Mouse (Mus musculus): ENCODE measurements around the gene Six5. TPM values are rescaled to one million over a fixed set of nuclear protein-coding genes. Genes with fewer than 3 reads are reported as not detected.

The Six5 gene
- polyA plus RNA-seq, 1 experiment from 2014 or later, result 2.3 TPM

DNA sequence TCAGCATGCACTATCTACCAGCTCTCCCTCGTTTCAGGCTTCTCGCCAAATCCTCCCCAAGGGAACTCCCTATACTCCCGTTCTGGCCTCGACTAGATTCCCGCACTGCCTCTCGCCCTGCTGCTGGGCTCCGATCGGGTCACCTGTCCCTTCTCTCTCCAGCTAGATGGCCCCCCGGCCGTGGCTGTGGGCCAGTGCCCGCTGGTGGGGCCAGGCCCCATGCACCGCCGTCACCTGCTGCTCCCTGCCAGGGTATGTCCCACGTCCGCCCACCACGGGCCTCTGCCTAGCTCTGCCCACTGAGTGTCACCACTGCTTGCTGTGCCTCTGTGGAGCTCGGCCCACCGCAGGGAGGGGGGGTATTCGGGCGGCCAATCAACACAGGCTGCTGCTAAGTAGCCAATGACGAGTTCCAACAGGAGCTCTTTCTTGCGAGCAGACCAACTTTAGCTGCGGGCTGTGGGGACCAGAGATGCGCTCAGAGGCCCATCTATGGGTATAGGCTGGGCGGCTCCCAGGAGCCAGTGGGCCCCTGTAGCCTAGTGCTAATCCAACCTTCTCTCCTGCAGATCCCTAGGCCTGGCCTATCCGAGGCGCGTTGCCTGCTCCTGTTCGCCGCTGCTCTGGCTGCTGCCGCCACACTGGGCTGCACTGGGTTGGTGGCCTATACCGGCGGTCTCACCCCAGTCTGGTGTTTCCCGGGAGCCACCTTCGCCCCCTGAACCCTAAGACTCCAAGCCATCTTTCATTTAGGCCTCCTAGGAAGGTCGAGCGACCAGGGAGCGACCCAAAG lies 1.8 kb upstream of the Six5 start:
- H3K27me3 ChIP-seq, result no peaks in the 10 kb centered on the region
- peak overlapping the region; percentile 99 for H3K4me2 ChIP-seq (replicated peaks)
- peak; percentile 57 for ATAC-seq (replicated peaks)
- H3K9me3 ChIP-seq, result no peaks in the 10 kb centered on the region
- no peak overlapping the region; the same call in 1 of the 2 replicates for H3K9ac ChIP-seq (replicated peaks)
- WGBS, result 5% methylated on average over 38 of the region's 38 CpGs
- H3K27ac ChIP-seq (replicated peaks), result peak overlapping the region; percentile 49; the same call in 1 of the 2 replicates
- H3K4me1 ChIP-seq, result peaks cover 46% of the 10 kb centered on the region
- peak overlapping the region; percentile 59 for H3K4me3 ChIP-seq
- H3K36me3 ChIP-seq, result peaks cover 24% of the 10 kb centered on the region

DNA sequence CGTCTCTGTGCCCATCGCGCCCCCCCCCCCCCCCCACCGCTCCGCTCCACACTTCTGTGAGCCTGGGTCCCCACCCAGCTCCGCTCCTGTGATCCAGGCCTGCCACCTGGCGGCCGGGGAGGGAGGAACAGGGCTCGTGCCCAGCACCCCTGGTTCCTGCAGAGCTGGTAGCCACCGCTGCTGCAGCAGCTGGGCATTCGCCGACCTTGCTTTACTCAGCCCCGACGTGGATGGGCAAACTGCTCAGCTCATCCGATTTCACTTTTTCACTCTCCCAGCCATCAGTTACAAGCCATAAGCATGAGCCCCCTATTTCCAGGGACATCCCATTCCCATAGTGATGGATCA lies 1.2 kb upstream of the Six5 start:
- H3K27ac ChIP-seq (replicated peaks), result peak overlapping the region; percentile 49; the same call in 1 of the 2 replicates
- peaks cover 46% of the 10 kb centered on the region for H3K4me1 ChIP-seq
- H3K9ac ChIP-seq (replicated peaks), result no peak overlapping the region
- ATAC-seq (replicated peaks), result peak; percentile 47
- H3K4me3 ChIP-seq, result peak overlapping the region; percentile 59
- H3K36me3 ChIP-seq, result peaks cover 18% of the 10 kb centered on the region
- H3K9me3 ChIP-seq, result no peaks in the 10 kb centered on the region
- H3K27me3 ChIP-seq, result no peaks in the 10 kb centered on the region
- under 1% methylated on average over 14 of the region's 15 CpGs for WGBS
- H3K4me2 ChIP-seq (replicated peaks), result peak overlapping the region; percentile 99

- Histone ChIP-seq H3K36me3 (peaks cover 12% of the 10 kb centered on the region), H3K4me1 (peaks cover 46% of the 10 kb centered on the region), H3K9ac (replicated peaks) (peak overlapping the region; percentile 63), H3K4me2 (replicated peaks) (peak overlapping the region; percentile 99), H3K9me3 (no peaks in the 10 kb centered on the region), H3K27me3 (no peaks in the 10 kb centered on the region), H3K4me3 (peak overlapping the region; percentile 59), H3K27ac (replicated peaks) (peak overlapping the region; percentile 76)
- under 1% methylated on average over 45 of the region's 45 CpGs for WGBS
- ATAC-seq (replicated peaks), result peak; percentile 56
These were observed 633 bp upstream of the Six5 start for GRCm38 (mm10) chr7:19093537-19094385.

DNA sequence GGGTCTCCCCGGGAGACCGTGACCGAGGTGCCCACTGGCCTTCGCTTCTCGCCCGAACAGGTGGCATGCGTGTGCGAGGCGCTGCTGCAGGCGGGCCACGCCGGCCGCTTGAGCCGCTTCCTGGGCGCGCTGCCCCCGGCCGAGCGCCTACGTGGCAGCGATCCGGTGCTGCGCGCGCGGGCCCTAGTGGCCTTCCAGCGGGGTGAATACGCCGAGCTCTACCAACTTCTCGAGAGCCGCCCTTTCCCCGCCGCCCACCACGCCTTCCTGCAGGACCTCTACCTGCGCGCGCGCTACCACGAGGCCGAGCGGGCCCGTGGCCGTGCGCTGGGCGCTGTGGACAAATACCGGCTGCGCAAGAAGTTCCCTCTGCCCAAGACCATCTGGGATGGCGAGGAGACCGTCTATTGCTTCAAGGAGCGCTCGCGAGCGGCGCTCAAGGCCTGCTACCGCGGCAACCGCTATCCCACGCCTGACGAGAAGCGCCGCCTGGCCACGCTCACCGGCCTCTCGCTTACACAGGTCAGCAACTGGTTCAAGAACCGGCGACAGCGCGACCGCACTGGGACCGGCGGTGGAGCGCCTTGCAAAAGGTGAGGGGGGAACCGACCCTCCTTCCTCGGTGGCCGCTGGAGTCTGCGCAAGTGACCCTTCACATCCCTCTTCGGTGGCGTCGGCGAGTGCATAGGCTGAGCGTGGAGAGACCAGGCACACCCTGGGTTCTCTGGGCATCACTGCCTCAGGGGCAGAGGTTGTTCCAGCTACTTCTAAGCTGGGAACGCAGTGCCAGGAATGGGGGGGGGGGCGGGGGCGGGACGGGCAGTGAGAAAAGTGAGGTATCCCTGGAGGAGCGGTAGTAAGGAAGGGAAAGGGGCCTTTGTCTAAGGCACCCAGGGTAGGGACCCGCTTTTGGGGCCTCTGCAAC lies 694 bp downstream of the Six5 start:
- WGBS, result under 1% methylated on average over 82 of the region's 87 CpGs
- Histone ChIP-seq H3K4me1 (peaks cover 46% of the 10 kb centered on the region), H3K27ac (replicated peaks) (peak overlapping the region; percentile 76), H3K4me3 (peak overlapping the region; percentile 59), H3K9ac (replicated peaks) (peak overlapping the region; percentile 63), H3K27me3 (no peaks in the 10 kb centered on the region), H3K4me2 (replicated peaks) (peak overlapping the region; percentile 99), H3K36me3 (peaks cover 10% of the 10 kb centered on the region; the same call in 1 of the 2 replicates), H3K9me3 (no peaks in the 10 kb centered on the region)
- ATAC-seq (replicated peaks), result peak; percentile 11; the same call in 1 of the 2 replicates

DNA sequence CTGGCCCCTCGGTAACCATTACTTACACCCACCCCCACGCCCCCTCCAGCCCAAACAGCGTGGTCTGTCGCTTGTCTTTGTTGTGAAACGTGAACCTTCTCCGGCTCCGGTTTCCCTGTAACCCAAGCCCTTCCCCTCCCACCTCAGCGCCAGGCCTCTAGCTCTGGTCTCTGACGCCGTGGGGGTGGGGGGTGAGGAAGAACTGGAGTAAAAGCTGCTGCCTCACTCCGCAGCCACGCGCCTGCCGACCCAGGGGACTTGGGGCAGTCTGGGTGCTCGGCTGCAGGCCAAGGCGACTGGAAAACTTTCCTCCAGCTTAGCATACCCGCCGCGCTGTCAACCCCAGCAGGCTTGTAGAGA lies 1.3 kb downstream of the Six5 start:
- Histone ChIP-seq H3K4me3 (peak overlapping the region; percentile 59), H3K27ac (replicated peaks) (peak overlapping the region; percentile 27), H3K4me2 (replicated peaks) (peak overlapping the region; percentile 99), H3K36me3 (peaks cover 6% of the 10 kb centered on the region; the same call in 1 of the 2 replicates), H3K9ac (replicated peaks) (peak overlapping the region; percentile 63), H3K9me3 (no peaks in the 10 kb centered on the region), H3K27me3 (no peaks in the 10 kb centered on the region), H3K4me1 (peaks cover 46% of the 10 kb centered on the region)
- under 1% methylated on average over 19 of the region's 19 CpGs for WGBS
- ATAC-seq (replicated peaks), result 0 out of 2 replicates have a peak, but pooled peaks have one; percentile 2

DNA sequence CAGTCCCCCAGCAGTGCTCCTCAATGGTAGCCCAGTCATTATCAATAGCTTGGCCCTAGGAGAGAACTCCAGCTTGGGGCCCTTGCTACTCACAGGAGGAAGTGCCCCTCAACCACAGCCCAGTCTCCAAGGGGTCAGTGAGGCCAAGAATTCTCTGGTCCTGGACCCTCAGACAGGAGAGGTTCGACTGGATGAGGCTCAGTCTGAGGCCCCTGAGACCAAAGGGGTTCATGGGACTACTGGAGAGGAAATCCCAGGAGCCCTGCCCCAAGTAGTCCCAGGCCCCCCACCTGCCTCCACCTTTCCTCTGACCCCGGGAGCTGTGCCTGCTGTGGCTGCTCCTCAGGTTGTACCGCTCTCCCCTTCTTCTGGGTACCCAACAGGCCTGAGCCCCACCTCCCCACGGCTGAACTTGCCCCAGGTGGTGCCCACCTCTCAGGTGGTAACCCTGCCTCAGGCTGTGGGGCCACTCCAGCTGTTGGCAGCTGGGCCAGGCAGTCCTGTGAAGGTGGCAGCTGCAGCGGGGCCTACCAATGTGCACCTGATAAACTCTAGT lies 2.1 kb downstream of the Six5 start:
- peaks cover 46% of the 10 kb centered on the region for H3K4me1 ChIP-seq
- no peak for ATAC-seq (replicated peaks)
- 55% methylated on average over 5 of the region's 5 CpGs for WGBS
- no peaks in the 10 kb centered on the region for H3K9me3 ChIP-seq
- peak overlapping the region; percentile 63; the same call in 1 of the 2 replicates for H3K9ac ChIP-seq (replicated peaks)
- H3K4me3 ChIP-seq, result peak overlapping the region; percentile 59
- H3K27ac ChIP-seq (replicated peaks), result no peak overlapping the region
- 0 out of 2 replicates have a peak, but pooled peaks cover 3% of the 10 kb centered on the region for H3K36me3 ChIP-seq
- peak overlapping the region; percentile 99 for H3K4me2 ChIP-seq (replicated peaks)
- H3K27me3 ChIP-seq, result no peaks in the 10 kb centered on the region

- Histone ChIP-seq H3K4me1 (peaks cover 45% of the 10 kb centered on the region), H3K9me3 (no peaks in the 10 kb centered on the region), H3K36me3 (no peaks in the 10 kb centered on the region), H3K9ac (replicated peaks) (no peak overlapping the region), H3K27ac (replicated peaks) (no peak overlapping the region), H3K4me3 (no peak overlapping the region), H3K27me3 (no peaks in the 10 kb centered on the region), H3K4me2 (replicated peaks) (no peak overlapping the region)
- ATAC-seq (replicated peaks), result no peak
- WGBS, result 81% methylated on average over 2 of the region's 2 CpGs
These were observed 2.8 kb downstream of the Six5 start for GRCm38 (mm10) chr7:19097217-19097616.

DNA sequence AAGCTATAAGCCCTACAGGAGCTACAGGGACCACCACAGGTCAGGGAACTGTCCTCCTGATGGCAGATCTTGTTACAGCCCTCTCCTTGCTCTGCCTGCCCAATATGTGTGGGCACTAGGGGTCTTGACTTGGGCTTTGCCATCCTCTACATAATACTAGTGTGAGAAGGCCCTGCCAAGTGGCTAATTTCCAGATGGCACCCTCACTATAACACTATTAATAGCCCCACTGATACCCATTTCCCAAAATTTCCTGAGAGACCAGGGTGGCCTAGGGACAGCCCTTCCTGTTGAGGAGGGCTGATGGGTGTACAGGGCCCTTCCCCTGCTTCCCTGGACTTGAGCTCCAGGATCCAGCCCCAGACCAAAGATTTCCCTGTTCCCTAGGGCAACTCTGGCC lies 3.5 kb downstream of the Six5 start:
- H3K9me3 ChIP-seq, result no peaks in the 10 kb centered on the region
- H3K27ac ChIP-seq (replicated peaks), result no peak overlapping the region
- no peak overlapping the region for H3K9ac ChIP-seq (replicated peaks)
- no peaks in the 10 kb centered on the region for H3K27me3 ChIP-seq
- H3K4me1 ChIP-seq, result peaks cover 39% of the 10 kb centered on the region
- H3K36me3 ChIP-seq, result no peaks in the 10 kb centered on the region
- no peak overlapping the region for H3K4me2 ChIP-seq (replicated peaks)
- H3K4me3 ChIP-seq, result no peak overlapping the region
- no peak for ATAC-seq (replicated peaks)

DNA sequence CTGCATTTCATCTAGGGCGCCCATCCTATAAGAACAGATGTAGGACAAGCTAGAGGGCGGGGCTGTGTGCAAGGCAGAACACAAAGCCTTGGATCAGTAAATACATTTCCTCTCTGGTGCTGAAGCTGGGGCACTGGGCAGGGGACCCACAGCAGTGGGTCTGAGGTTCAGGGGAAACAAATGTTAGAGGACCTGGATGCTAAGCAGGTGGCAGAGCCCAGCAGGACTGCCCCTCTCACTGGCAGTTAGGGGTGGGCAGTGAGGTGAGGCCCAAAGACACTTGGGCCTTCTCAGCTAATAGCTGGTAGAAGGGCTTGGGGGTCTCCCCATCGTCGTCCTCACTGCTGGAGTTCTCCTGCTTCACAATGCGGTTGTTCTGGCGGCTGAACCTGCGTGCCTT lies 4.4 kb downstream of the Six5 start:
- 60% methylated on average over 7 of the region's 7 CpGs for WGBS
- H3K36me3 ChIP-seq, result no peaks in the 10 kb centered on the region
- H3K4me2 ChIP-seq (replicated peaks), result no peak overlapping the region
- H3K9me3 ChIP-seq, result no peaks in the 10 kb centered on the region
- no peak overlapping the region for H3K4me3 ChIP-seq
- H3K4me1 ChIP-seq, result peaks cover 29% of the 10 kb centered on the region
- no peak overlapping the region for H3K27ac ChIP-seq (replicated peaks)
- H3K9ac ChIP-seq (replicated peaks), result no peak overlapping the region
- no peaks in the 10 kb centered on the region for H3K27me3 ChIP-seq
- ATAC-seq (replicated peaks), result no peak

DNA sequence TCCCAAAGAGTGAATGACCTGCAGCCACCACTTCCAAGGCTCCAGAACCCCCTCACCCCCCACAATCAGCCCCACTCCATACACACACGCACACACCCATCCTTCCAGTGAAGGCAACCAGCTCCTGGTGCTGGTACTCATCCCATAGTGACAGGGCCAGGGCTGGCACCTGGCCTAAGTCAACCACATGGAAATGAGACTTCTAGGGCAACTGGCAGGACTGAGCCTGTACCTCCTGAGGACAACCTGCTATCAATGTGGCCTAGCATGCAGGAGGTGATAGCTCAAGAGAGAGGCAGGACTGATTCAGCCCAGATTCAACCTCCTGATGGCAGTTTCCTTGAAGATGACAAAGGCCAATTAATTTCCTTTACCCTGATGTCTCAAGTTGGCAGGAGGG lies 5.9 kb downstream of the Six5 start:
- Histone ChIP-seq H3K27me3 (no peaks in the 10 kb centered on the region), H3K36me3 (no peaks in the 10 kb centered on the region), H3K4me3 (no peak overlapping the region), H3K9ac (replicated peaks) (no peak overlapping the region), H3K9me3 (no peaks in the 10 kb centered on the region), H3K4me1 (peaks cover 14% of the 10 kb centered on the region), H3K27ac (replicated peaks) (no peak overlapping the region), H3K4me2 (replicated peaks) (no peak overlapping the region)
- 87% methylated on average over 1 of the region's 1 CpGs for WGBS
- ATAC-seq (replicated peaks), result no peak

GRCm38 (mm10) chr7:19103741-19104140 lies 9.3 kb downstream of the Six5 start:
- no peaks in the 10 kb centered on the region for H3K36me3 ChIP-seq
- no peak for ATAC-seq (replicated peaks)
- H3K4me2 ChIP-seq (replicated peaks), result no peak overlapping the region

More at GRCm38 (mm10) chr7:19103741-19104140, 9.3 kb downstream of the Six5 start:
- H3K27me3 ChIP-seq, result no peaks in the 10 kb centered on the region
- H3K27ac ChIP-seq (replicated peaks), result no peak overlapping the region
- H3K9ac ChIP-seq (replicated peaks), result no peak overlapping the region
- no peaks in the 10 kb centered on the region for H3K9me3 ChIP-seq
- no peaks in the 10 kb centered on the region for H3K4me1 ChIP-seq
- H3K4me3 ChIP-seq, result no peak overlapping the region
